Mouse (Mus musculus) G1E (cell line): ENCODE data around the gene Gm9964. TPM values are rescaled to one million over a fixed set of nuclear protein-coding genes. Genes with fewer than 3 reads are reported as not detected.
A peak's percentile ranks its signal among the peaks of the same experiment; 100 is the strongest.

Source experiments
- ATAC-seq: 2 replicates; pipeline ENCODE4 v1.8.0; 2016; ENCODE audit warnings: mild to moderate bottlenecking; ENCODE audit not compliant: insufficient number of reproducible peaks, poor library complexity, low FRiP score, severe bottlenecking; ENCODE audit errors: extremely low read depth
- DNase-seq: peaks from one replicate; pipeline ENCODE4 v3.0.0; 2012; ENCODE audit warnings: low spot score
- H3K27me3 ChIP-seq: 2 replicates; pipeline ENCODE4 v1.6.1; 2012; ENCODE audit warnings: mild to moderate bottlenecking, low read length, inconsistent platforms; ENCODE audit not compliant: insufficient read depth
- H3K36me3 ChIP-seq: replicated peaks from 2 replicates; pipeline ENCODE3; 2012; ENCODE audit warnings: mild to moderate bottlenecking, inconsistent platforms
- H3K4me1 ChIP-seq: 2 replicates; pipeline ENCODE4 v1.6.1; 2012; ENCODE audit warnings: low read depth, low read length, inconsistent platforms, mixed read lengths; ENCODE audit not compliant: insufficient read depth
- H3K4me3 ChIP-seq: 2 replicates; pipeline ENCODE4 v1.5.1; 2012; ENCODE audit warnings: low read depth, mild to moderate bottlenecking, inconsistent platforms, low read length, moderate library complexity, mixed read lengths
- H3K9me3 ChIP-seq: replicated peaks from 2 replicates; pipeline ENCODE4 v1.6.1; 2012; ENCODE audit warnings: inconsistent platforms
- CTCF ChIP-seq: IDR thresholded peaks from 2 replicates; pipeline ENCODE4 v1.5.1; 2012; ENCODE audit warnings: low read depth, low read length, inconsistent platforms, mixed read lengths
- GATA1 ChIP-seq: IDR thresholded peaks from 2 replicates; pipeline ENCODE4 v1.6.1; 2012; ENCODE audit warnings: borderline replicate concordance, low read length, inconsistent platforms, mixed read lengths
- GATA2 ChIP-seq: IDR thresholded peaks from 2 replicates; pipeline ENCODE4 v1.6.1; 2012; ENCODE audit warnings: low read depth, low read length, inconsistent platforms, borderline replicate concordance
- POLR2AphosphoS5 ChIP-seq: IDR thresholded peaks from 2 replicates; pipeline ENCODE4 v1.6.1; 2012; ENCODE audit warnings: low read depth, low read length, inconsistent platforms; ENCODE audit not compliant: insufficient replicate concordance
- TAL1 ChIP-seq: conservative IDR thresholded peaks from 2 replicates; pipeline ENCODE4 v1.6.1; 2012; ENCODE audit warnings: low read depth, low read length, inconsistent platforms, mixed read lengths
- polyA plus RNA-seq: library from polyadenylated mRNA; stranded (reverse); fragments of >175 nt; gene quantifications from 2 replicates; pipeline ENCODE4 v1.2.3, GENCODE M21; 2012
- total RNA-seq, 2 experiments: library from RNA; stranded (forward) in 1 of 2; stranded (reverse) in 1 of 2; fragments of 200-1000 nt in 1 of 2; fragments of >200 nt in 1 of 2; fragmentation: Nextera tagmentation in 1 of 2; gene quantifications; 2 replicates each; pipeline ENCODE4 v1.2.3; 2014 to 2017

Gene Gm9964
- total and polyA plus RNA-seq, 3 experiments = 0.16 TPM; not detected in 2

- Histone ChIP-seq H3K9me3 (no peaks in the 10 kb centered on the region), H3K4me1 (peaks cover 60% of the 10 kb centered on the region), H3K36me3 (no peaks in the 10 kb centered on the region), H3K27me3 (peaks cover 13% of the 10 kb centered on the region), H3K4me3 (no peak overlapping the region)
- ATAC-seq (no peak), DNase-seq (no peak)
- TF ChIP-seq GATA2 (no peak), CTCF (no peak), POLR2AphosphoS5 (no peak), GATA1 (no peak), TAL1 (no peak)
Measured at GRCm38 (mm10) chr11:79290473-79290872, 6.2 kb downstream of the Gm9964 start.

- H3K4me1 ChIP-seq = peaks cover 61% of the 10 kb centered on the region
- H3K4me3 ChIP-seq = no peak overlapping the region
- TF ChIP-seq GATA1 = no peak
- no peak for TF ChIP-seq TAL1
- no peak for TF ChIP-seq POLR2AphosphoS5
- no peak for TF ChIP-seq GATA2
- H3K27me3 ChIP-seq = peaks cover 12% of the 10 kb centered on the region
- DNase-seq (no peak), ATAC-seq (no peak)
- H3K36me3 ChIP-seq = no peaks in the 10 kb centered on the region
- H3K9me3 ChIP-seq = no peaks in the 10 kb centered on the region
Measured at GRCm38 (mm10) chr11:79288913-79289640, 7.6 kb downstream of the Gm9964 start.

DNA sequence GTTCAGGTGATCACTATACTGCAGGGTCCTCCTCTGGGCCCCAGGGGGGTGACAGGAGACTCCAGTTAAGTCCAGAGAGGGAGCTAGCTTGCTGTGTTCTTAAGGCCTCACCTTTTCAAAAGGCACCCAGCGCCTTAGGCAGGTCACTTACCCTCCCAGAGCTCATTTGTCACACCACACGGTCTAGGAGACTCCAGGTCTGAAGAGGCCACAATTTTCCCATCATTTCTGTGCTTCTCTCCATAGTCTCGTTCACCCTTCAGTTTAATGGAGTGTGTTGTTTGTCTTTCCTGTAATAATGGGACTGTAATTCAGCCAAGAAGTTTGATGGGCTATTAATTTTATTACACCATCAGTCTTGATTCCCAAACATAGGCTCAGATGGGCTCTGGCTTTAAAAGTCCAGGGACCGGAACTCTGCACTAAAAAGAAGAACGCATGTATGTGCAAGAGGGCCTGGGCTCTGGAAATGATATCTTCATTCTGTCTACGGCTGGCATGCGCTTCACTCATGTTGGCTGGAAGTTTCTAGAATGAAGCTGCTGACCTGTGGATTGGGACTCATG lies 8.3 kb downstream of the Gm9964 start:
- H3K4me1 ChIP-seq = peaks cover 55% of the 10 kb centered on the region
- DNase-seq (no peak), ATAC-seq (no peak)
- no peaks in the 10 kb centered on the region for H3K9me3 ChIP-seq
- H3K36me3 ChIP-seq = no peaks in the 10 kb centered on the region
- peaks cover 7% of the 10 kb centered on the region for H3K27me3 ChIP-seq
- TF ChIP-seq GATA1 (no peak), TAL1 (no peak), CTCF (no peak), GATA2 (no peak), POLR2AphosphoS5 (no peak)
- H3K4me3 ChIP-seq = no peak overlapping the region

DNA sequence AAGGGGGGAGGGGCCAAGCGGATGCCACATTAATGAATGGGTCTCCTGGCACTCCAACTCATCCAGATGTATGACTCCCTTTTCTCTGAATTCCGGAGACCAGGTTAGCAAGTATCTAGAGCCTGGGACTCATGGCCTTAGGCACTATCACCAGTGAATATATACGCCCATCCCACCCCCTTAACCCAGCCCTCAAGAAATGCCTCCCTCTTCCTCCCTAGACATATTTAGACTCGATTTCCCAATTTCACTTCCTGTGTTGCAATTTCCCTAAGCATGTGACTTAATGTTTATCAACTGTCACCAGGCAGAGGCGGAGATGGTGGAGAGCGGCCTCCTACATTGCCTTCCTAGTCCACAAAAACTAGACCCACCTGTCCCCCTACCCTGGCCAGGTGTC lies 9.3 kb downstream of the Gm9964 start:
- no peak for TF ChIP-seq CTCF
- DNase-seq (peak; percentile 29), ATAC-seq (peak; percentile 51)
- peaks cover 48% of the 10 kb centered on the region for H3K4me1 ChIP-seq
- no peak overlapping the region; the same call in 1 of the 2 replicates for H3K4me3 ChIP-seq
- no peaks in the 10 kb centered on the region for H3K9me3 ChIP-seq
- H3K36me3 ChIP-seq = no peaks in the 10 kb centered on the region
- peaks cover 5% of the 10 kb centered on the region for H3K27me3 ChIP-seq

GRCm38 (mm10) chr11:79286305-79286799 lies 10.4 kb downstream of the Gm9964 start:
- peaks cover 42% of the 10 kb centered on the region for H3K4me1 ChIP-seq

GRCm38 (mm10) chr11:79283350-79284030 lies 13.2 kb downstream of the Gm9964 start:
- TF ChIP-seq GATA1 = no peak
- TF ChIP-seq GATA2 = no peak
- TF ChIP-seq TAL1 = no peak
- no peak for TF ChIP-seq CTCF
- TF ChIP-seq POLR2AphosphoS5 = no peak
- Histone ChIP-seq H3K9me3 (no peaks in the 10 kb centered on the region), H3K4me1 (peaks cover 35% of the 10 kb centered on the region), H3K4me3 (no peak overlapping the region), H3K27me3 (peaks cover 6% of the 10 kb centered on the region), H3K36me3 (no peaks in the 10 kb centered on the region)
- DNase-seq (no peak), ATAC-seq (no peak)

More at GRCm38 (mm10) chr11:79286305-79286799, 10.4 kb downstream of the Gm9964 start:
- no peak for DNase-seq
- H3K4me3 ChIP-seq = peak overlapping the region; percentile 48; the same call in 1 of the 2 replicates
- ATAC-seq = peak; percentile 55; the same call in 1 of the 2 replicates
- TF ChIP-seq POLR2AphosphoS5 (no peak), CTCF (no peak), TAL1 (no peak), GATA1 (no peak), GATA2 (no peak)
- peaks cover 4% of the 10 kb centered on the region; the same call in 1 of the 2 replicates for H3K27me3 ChIP-seq
- H3K36me3 ChIP-seq = no peaks in the 10 kb centered on the region
- H3K9me3 ChIP-seq = no peaks in the 10 kb centered on the region
